Mouse (Mus musculus): ENCODE data around the gene Pi16. TPM values are rescaled to one million over a fixed set of nuclear protein-coding genes. Genes with fewer than 3 reads are reported as not detected.
A peak's percentile ranks its signal among the peaks of the same experiment; 100 is the strongest.

Gene Pi16
- polyA plus RNA-seq, 1 experiment from 2014 or later = 1.9 TPM

GRCm38 (mm10) chr17:29305871-29306270, 11.6 kb upstream of the Pi16 start:
- no peak for DNase-seq (ENCODE audit: low spot score)
- WGBS = 47% methylated on average over 7 of the region's 7 CpGs
- Histone ChIP-seq H3K9me3 (no peaks in the 10 kb centered on the region), H3K4me3 (no peak overlapping the region), H3K27ac (0 out of 2 replicates have a peak overlapping the region, but pooled peaks have one; percentile 32), H3K27me3 (ENCODE audit: insufficient read depth, poor library complexity, severe bottlenecking) (0 out of 2 replicates have a peak, but pooled peaks cover 11% of the 10 kb centered on the region), H3K36me3 (peaks cover 14% of the 10 kb centered on the region), H3K4me1 (peaks cover 35% of the 10 kb centered on the region)

GRCm38 (mm10) chr17:29310056-29310623, 7.3 kb upstream of the Pi16 start:
- H3K27ac ChIP-seq = no peak overlapping the region
- WGBS = 81% methylated on average over 21 of the region's 21 CpGs
- DNase-seq (ENCODE audit: low spot score) = no peak
- peaks cover 15% of the 10 kb centered on the region for H3K4me1 ChIP-seq
- 0 out of 2 replicates have a peak, but pooled peaks cover 11% of the 10 kb centered on the region for H3K27me3 ChIP-seq (ENCODE audit: insufficient read depth, poor library complexity, severe bottlenecking)
- H3K9me3 ChIP-seq = 0 out of 2 replicates have a peak, but pooled peaks cover 4% of the 10 kb centered on the region
- no peaks in the 10 kb centered on the region for H3K36me3 ChIP-seq
- no peak overlapping the region for H3K4me3 ChIP-seq

- no peaks in the 10 kb centered on the region for H3K27me3 ChIP-seq (ENCODE audit: insufficient read depth, poor library complexity, severe bottlenecking)
- H3K36me3 ChIP-seq = no peaks in the 10 kb centered on the region
- no peak overlapping the region for H3K4me3 ChIP-seq
- 85% methylated on average over 8 of the region's 8 CpGs for WGBS
- 0 out of 2 replicates have a peak, but pooled peaks cover 4% of the 10 kb centered on the region for H3K9me3 ChIP-seq
- no peak overlapping the region for H3K27ac ChIP-seq
- H3K4me1 ChIP-seq = peaks cover 13% of the 10 kb centered on the region
- no peak for DNase-seq (ENCODE audit: low spot score)
These were observed 5.9 kb upstream of the Pi16 start for GRCm38 (mm10) chr17:29311602-29312001.

GRCm38 (mm10) chr17:29312082-29312481, 5.4 kb upstream of the Pi16 start:
- WGBS = 97% methylated on average over 2 of the region's 2 CpGs

GRCm38 (mm10) chr17:29313300-29313699, 4.2 kb upstream of the Pi16 start:
- H3K36me3 ChIP-seq = no peaks in the 10 kb centered on the region
- H3K27ac ChIP-seq = no peak overlapping the region
- DNase-seq (ENCODE audit: low spot score) = no peak
- H3K27me3 ChIP-seq (ENCODE audit: insufficient read depth, poor library complexity, severe bottlenecking) = no peaks in the 10 kb centered on the region
- 0 out of 2 replicates have a peak, but pooled peaks cover 4% of the 10 kb centered on the region for H3K9me3 ChIP-seq
- H3K4me3 ChIP-seq = no peak overlapping the region
- peaks cover 16% of the 10 kb centered on the region for H3K4me1 ChIP-seq

More at GRCm38 (mm10) chr17:29312082-29312481, 5.4 kb upstream of the Pi16 start:
- DNase-seq (ENCODE audit: low spot score) = no peak
- Histone ChIP-seq H3K9me3 (0 out of 2 replicates have a peak, but pooled peaks cover 4% of the 10 kb centered on the region), H3K36me3 (no peaks in the 10 kb centered on the region), H3K27me3 (ENCODE audit: insufficient read depth, poor library complexity, severe bottlenecking) (no peaks in the 10 kb centered on the region), H3K4me1 (peaks cover 16% of the 10 kb centered on the region), H3K4me3 (no peak overlapping the region), H3K27ac (no peak overlapping the region)

- 42% methylated on average over 9 of the region's 9 CpGs for WGBS
- DNase-seq (ENCODE audit: low spot score) = no peak
- Histone ChIP-seq H3K9me3 (0 out of 2 replicates have a peak, but pooled peaks cover 4% of the 10 kb centered on the region), H3K27ac (peak overlapping the region; percentile 72), H3K27me3 (ENCODE audit: insufficient read depth, poor library complexity, severe bottlenecking) (peaks cover 20% of the 10 kb centered on the region), H3K4me1 (peaks cover 37% of the 10 kb centered on the region), H3K36me3 (no peaks in the 10 kb centered on the region), H3K4me3 (no peak overlapping the region)
These were observed 1.6 kb upstream of the Pi16 start for GRCm38 (mm10) chr17:29315672-29316465.

- 63% methylated on average over 3 of the region's 3 CpGs for WGBS
- 0 out of 2 replicates have a peak, but pooled peaks cover 4% of the 10 kb centered on the region for H3K9me3 ChIP-seq
- H3K27ac ChIP-seq = peak overlapping the region; percentile 72; the same call in 1 of the 2 replicates
- H3K36me3 ChIP-seq = no peaks in the 10 kb centered on the region
- DNase-seq (ENCODE audit: low spot score) = no peak
- H3K27me3 ChIP-seq (ENCODE audit: insufficient read depth, poor library complexity, severe bottlenecking) = peaks cover 30% of the 10 kb centered on the region
- peaks cover 41% of the 10 kb centered on the region for H3K4me1 ChIP-seq
- H3K4me3 ChIP-seq = no peak overlapping the region
These were observed 589 bp upstream of the Pi16 start for GRCm38 (mm10) chr17:29316891-29317290.

GRCm38 (mm10) chr17:29318731-29319250, 1.3 kb downstream of the Pi16 start:
- peak overlapping the region; percentile 10; the same call in 1 of the 2 replicates for H3K27ac ChIP-seq
- no peaks in the 10 kb centered on the region for H3K36me3 ChIP-seq
- no peak overlapping the region for H3K4me3 ChIP-seq
- H3K9me3 ChIP-seq = no peaks in the 10 kb centered on the region
- H3K4me1 ChIP-seq = peaks cover 52% of the 10 kb centered on the region
- WGBS = 34% methylated on average over 6 of the region's 6 CpGs
- DNase-seq (ENCODE audit: low spot score) = no peak
- H3K27me3 ChIP-seq (ENCODE audit: insufficient read depth, poor library complexity, severe bottlenecking) = peaks cover 48% of the 10 kb centered on the region

GRCm38 (mm10) chr17:29319476-29319875, 2.0 kb downstream of the Pi16 start:
- 77% methylated on average over 7 of the region's 7 CpGs for WGBS
- no peak for DNase-seq (ENCODE audit: low spot score)
- Histone ChIP-seq H3K9me3 (no peaks in the 10 kb centered on the region), H3K4me3 (no peak overlapping the region), H3K27me3 (ENCODE audit: insufficient read depth, poor library complexity, severe bottlenecking) (peaks cover 55% of the 10 kb centered on the region), H3K36me3 (no peaks in the 10 kb centered on the region), H3K4me1 (peaks cover 52% of the 10 kb centered on the region), H3K27ac (peak overlapping the region; percentile 10; the same call in 1 of the 2 replicates)

GRCm38 (mm10) chr17:29319881-29320639, 2.6 kb downstream of the Pi16 start:
- WGBS = 43% methylated on average over 8 of the region's 8 CpGs
- DNase-seq (ENCODE audit: low spot score) = no peak
- Histone ChIP-seq H3K36me3 (no peaks in the 10 kb centered on the region), H3K27ac (no peak overlapping the region), H3K27me3 (ENCODE audit: insufficient read depth, poor library complexity, severe bottlenecking) (peaks cover 58% of the 10 kb centered on the region), H3K9me3 (no peaks in the 10 kb centered on the region), H3K4me3 (no peak overlapping the region), H3K4me1 (peaks cover 49% of the 10 kb centered on the region)

GRCm38 (mm10) chr17:29321765-29322602, 4.5 kb downstream of the Pi16 start:
- Histone ChIP-seq H3K9me3 (no peaks in the 10 kb centered on the region), H3K4me1 (peaks cover 48% of the 10 kb centered on the region), H3K27ac (peak overlapping the region; percentile 42), H3K4me3 (peak overlapping the region; percentile 50), H3K36me3 (no peaks in the 10 kb centered on the region), H3K27me3 (ENCODE audit: insufficient read depth, poor library complexity, severe bottlenecking) (peaks cover 73% of the 10 kb centered on the region)
- no peak for DNase-seq (ENCODE audit: low spot score)
- 17% methylated on average over 41 of the region's 41 CpGs for WGBS

GRCm38 (mm10) chr17:29322603-29322962, 5.1 kb downstream of the Pi16 start:
- peak overlapping the region; percentile 42; the same call in 1 of the 2 replicates for H3K27ac ChIP-seq
- 9% methylated on average over 18 of the region's 18 CpGs for WGBS
- DNase-seq (ENCODE audit: low spot score) = no peak
- H3K36me3 ChIP-seq = no peaks in the 10 kb centered on the region
- no peaks in the 10 kb centered on the region for H3K9me3 ChIP-seq
- peak overlapping the region; percentile 50 for H3K4me3 ChIP-seq
- peaks cover 54% of the 10 kb centered on the region for H3K4me1 ChIP-seq
- peaks cover 79% of the 10 kb centered on the region for H3K27me3 ChIP-seq (ENCODE audit: insufficient read depth, poor library complexity, severe bottlenecking)

Data from heart, embryonic 10.5 days (tissue).